Mouse (Mus musculus): Measurements from ENCODE around the gene Prpsap1.

The Prpsap1 gene

DNA sequence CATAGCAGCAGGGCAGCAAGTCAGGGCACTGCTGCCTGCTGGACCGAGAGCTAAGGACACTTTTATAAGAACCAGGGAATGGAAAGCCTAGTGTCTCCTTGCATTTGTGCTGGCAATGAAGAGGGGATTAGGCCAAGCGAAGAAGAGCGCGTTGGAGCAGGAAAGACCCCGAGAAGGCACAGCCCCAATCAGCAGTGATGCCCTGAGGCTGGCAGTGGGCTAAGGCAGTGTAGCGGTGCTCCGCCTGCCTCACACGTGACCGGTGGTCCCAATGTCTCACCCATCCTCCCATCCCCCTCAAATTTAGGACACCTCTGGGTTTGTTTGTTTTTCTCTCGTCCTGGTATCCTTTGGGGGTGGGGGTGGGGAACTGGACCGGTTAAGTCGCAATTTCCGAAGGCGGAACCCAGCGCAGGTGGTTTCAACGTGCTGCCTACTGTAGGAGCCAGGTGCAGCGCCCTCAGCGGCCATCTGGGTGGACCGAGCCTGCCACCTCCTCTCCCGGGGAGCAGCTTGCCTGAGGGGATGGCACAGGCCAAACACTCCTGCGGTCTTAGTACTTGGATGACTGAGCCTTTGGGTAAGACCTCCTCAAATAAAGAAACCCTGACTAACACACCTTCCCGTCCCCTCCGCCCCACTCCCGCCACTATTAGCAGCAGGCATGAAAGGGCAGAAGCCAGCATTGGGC is 21.5 kb upstream of the Prpsap1 start:
- in situ Hi-C loops (cut with MboI, MseI), result no loop called here

DNA sequence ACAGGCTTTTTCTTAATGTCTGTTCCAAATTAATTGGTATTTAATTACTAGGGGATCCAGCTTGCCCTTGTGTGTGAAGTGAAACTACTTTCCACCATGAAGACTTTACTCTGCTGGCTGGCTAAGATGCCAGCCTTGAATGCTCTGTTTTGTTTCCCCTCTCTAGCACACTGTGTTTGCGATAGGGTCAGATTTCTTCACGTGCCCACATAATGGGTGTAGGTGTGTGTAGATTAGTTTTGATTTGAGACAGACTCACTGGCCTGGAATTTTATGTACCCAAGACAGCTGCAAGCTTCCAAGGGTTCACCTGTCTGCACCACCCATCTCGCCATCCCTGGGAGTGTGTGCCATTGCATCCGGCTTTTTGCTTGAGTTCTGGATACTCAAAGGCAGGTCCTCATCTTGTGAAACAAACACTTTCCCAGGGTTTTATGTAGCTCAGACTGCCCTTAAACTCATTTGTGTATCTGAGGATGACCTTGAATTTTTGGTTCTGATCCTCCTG is 19.6 kb upstream of the Prpsap1 start:
- in situ Hi-C loops (cut with MboI, MseI), result no loop called here

DNA sequence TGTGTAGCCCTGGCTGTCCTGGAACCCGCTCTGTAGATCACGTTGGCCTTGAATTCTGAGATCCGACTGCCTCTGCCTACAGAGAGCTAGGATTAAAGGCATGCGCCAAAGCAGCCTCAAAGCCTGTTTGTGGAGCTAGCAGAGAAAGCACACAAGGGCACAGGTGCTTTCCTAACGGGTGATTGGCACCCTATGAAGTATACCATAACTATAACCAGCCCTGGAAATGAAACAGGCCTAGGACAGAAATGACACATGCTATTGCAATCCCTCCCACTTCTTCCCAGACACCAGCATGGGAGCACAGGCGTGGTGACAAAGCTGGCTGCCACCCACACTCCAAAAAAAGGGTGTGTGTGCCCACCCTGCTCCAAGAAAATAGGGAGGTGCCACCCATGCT is 19.0 kb upstream of the Prpsap1 start:
- in situ Hi-C loops (cut with MboI, MseI), result no loop called here

DNA sequence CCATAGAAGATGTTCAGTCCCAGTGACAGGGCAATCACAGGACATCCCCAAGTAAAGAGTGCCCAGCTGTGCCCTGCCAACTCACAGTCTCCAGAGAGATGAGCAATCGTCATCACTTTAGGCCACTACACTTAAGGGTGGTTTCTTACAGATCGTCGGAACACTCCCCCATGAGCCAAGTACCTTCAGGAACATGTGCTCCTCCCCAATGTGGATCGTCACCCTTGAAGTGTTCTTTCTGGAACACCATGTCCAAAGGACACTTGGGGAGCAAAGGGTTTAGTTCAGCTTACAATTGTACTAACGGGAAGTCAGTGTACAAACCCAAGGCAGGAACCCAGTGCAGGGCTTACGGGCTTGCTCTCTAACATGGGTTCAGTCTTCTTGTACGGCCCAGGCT is 18.2 kb upstream of the Prpsap1 start:
- in situ Hi-C loops (cut with MboI, MseI), result no loop called here

DNA sequence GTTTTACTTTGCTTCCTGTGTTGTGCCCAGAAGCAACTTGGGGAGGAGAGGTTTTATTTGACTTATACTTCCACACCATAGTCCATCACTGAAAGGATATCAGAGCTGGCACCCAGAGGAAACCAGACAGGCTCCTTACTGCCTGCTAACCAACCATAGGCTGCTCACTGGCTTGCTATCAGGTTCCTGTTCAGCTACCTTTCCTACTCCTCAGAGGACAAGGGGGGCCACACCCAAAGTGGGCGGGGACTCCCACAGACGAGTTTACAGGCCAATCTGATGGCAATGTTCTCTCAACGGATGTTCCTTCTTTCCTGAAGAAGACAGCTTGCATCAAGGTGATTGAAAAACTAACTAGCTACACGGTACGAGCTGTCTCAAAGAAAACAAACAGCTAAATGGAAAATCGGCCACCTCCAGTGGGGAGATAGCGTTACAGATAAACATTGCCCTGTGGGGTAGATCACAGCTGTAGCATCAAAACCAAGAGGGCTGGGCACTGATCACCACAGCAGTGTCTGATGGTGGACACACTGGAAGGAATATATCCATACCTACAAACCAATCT is 17.4 kb upstream of the Prpsap1 start:
- in situ Hi-C loops (cut with MboI, MseI), result no loop called here

DNA sequence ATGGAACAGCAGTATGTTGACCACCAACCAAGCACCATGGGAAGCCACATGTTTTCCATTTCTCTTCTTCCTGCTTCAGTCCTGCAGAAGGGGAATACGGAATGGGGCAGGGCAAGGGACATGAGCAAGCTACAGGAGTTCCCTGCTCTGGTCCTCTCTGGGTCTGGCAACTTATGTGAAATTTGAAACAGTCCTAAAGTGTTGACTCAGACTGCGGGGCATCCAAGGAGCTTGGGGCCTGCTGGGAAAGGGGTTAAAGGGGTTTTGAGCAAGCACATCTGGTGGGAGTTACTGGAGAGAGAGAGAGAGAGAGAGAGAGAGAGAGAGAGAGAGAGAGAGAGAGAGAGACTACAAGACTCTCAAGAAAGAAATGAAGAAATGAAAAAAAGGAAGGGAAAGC is 14.7 kb upstream of the Prpsap1 start:
- in situ Hi-C loops (cut with MboI, MseI), result no loop called here

DNA sequence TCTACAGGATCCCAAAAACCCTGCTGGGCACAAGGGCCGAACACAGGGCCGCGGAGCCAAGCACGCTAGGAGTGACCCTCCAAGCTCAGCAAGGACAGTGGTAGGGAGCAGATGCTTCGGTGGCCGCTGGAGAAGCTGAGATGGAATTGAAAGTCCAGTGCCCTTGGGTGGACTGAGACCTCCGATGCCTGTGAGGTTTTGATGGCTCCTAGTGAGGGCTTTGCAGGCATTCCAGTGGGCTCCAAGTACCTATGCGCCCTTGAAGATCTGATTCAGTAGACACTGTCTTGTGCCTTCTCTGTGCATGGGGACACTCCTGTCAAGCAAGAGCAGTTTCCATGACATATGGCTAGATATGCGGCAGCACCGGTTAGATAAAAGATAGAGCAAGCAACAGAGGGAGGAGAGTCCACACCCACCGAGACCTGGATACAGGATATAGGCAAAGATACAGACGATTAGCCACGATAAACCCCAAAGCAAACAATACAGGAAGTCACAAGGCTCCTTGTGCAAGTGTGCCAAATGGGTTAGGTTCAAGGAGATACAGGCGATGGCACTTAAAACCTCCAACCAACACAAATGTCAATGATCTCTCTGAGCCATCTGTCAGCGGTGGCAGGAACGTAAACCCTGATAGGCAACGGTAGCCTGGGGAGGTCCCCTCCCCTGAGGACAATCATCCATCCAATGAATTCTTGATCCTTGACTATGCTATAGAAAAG is 12.3 kb upstream of the Prpsap1 start:
- in situ Hi-C loops (cut with MboI, MseI), result no loop called here

DNA sequence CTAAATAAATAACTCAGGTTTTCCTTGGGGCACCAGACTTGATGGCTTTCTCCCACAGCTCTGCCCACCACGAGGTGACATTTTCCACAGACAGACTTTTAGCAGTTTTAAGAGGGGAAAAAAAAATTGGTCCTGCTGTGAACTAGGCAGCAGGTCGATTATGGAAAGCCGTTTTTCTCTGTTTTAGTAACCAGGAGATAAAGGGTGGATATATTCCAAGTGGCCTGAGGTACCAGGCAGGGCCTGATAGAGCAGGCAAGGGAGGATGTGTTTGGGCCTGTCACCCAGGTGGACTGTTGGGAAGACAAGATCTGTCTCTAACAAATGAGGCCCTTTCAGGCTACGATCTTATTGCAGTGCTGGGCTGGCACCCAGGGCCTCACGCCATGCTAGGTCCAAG is 11.6 kb upstream of the Prpsap1 start:
- in situ Hi-C loops (cut with MboI, MseI), result no loop called here

DNA sequence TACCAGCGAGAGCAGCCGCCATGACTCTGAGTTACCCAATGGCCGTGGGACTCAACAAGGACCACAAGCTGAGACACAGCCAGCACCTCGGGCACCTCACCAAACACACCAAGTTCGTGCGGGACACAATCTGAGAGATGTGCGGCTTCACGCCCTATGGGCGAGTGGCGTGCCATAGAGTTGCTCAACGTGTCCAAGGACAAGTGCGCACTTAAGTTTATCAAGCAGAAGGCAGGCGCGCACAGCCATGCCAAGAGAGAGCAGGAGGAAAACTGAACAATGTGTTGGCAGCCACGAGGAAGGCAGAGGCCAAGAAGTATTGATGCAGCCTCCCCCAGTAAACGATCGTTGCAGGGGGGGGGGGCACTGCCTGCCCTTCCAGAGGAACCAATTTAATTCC is 10.5 kb upstream of the Prpsap1 start:
- in situ Hi-C loops (cut with MboI, MseI), result no loop called here

DNA sequence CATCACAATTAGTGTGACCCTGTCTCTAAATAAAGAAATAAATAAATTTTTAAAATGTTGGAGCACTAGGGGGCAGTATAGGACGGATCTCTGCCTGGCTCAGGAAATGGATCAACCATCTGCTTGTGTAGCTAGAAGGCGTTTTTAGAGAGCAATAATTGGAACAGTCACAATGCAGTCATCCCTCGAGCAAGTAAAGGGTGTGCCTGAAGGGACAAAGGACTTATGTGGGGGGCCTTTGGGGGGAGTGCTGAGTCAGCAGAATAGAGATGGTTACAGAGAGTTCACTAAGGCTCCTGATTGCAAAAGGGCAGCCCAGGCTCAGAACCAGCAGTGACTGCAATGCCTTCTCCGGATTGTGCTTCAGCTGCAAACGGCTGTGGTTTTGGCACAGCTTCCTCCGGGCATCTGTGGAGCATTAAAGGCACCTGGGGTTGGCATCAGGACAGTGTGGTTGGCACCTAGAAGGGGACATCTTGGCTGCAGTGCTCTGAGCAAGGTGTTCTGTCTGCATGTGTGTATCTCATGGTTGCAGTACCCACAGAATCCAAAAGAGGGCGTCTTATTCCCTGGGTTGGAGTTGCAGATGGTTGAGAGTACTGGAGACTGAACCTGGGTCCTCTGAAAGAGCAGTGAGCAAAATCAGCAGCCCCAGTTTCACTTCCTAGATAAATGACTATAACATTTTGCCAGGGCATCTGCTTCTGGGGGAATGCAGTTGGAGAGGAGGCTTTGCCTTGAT is 7.2 kb upstream of the Prpsap1 start:
- in situ Hi-C loops (cut with MboI, MseI), result no loop called here

DNA sequence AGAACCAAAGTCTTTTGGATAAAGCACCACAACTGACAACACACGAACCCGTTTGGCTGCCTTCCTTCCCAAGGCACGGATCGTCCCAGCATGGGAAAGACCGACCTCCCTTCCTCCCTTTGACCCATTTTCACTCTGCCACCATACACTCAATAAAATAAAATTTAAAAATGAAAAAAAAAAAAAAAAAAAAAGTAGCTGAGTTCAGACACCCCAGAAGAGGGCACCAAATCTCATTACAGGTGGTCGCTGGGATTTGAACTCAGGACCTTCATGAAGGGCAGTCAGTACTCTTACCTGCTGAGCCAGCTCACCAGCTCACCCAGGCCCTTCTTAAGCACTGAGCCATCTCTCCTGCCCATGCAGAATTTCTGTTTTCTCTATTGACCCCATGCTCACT is 5.0 kb upstream of the Prpsap1 start:
- in situ Hi-C loops (cut with MboI, MseI), result no loop called here

DNA sequence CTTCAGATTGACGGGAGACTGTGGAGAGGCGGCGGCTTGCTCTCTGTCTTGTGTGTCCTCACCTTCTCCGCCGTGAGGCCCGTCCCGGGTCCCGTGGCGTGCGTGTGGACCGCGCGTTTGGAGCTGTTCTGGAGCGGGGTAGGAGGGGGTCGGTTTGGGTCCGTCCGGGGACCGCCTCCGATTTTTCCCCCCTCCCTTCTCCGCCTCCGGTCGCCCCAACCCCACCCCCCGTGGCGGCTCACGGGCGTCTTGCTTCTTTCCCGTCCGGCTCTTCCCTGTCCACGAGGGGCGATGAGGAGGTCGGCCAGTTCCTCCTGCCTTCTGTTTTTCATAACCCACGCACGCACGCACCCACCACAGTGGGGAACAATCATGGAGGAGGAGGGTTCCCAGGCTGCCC is 4.6 kb upstream of the Prpsap1 start:
- in situ Hi-C loops (cut with MboI, MseI), result no loop called here

DNA sequence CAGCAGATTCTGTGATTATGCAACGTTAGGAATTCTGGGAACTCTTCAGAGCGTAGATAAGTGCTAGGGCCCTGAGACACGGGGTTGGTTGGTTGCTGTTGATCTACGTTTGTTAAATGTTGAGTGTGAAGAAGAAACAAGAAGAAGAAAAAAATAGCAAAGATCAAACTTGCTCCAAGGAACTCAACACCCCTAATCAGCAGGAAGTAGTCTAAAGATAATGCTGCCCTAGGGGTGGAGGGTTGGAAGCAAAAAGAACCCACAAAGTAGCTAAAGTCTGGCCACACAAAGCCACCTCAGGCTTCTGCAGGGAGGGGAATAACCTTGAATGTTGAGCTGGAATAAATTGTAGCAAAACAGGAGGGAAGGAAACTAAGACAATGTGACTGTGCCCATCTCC is 3.3 kb upstream of the Prpsap1 start:
- in situ Hi-C loops (cut with MboI, MseI), result no loop called here

DNA sequence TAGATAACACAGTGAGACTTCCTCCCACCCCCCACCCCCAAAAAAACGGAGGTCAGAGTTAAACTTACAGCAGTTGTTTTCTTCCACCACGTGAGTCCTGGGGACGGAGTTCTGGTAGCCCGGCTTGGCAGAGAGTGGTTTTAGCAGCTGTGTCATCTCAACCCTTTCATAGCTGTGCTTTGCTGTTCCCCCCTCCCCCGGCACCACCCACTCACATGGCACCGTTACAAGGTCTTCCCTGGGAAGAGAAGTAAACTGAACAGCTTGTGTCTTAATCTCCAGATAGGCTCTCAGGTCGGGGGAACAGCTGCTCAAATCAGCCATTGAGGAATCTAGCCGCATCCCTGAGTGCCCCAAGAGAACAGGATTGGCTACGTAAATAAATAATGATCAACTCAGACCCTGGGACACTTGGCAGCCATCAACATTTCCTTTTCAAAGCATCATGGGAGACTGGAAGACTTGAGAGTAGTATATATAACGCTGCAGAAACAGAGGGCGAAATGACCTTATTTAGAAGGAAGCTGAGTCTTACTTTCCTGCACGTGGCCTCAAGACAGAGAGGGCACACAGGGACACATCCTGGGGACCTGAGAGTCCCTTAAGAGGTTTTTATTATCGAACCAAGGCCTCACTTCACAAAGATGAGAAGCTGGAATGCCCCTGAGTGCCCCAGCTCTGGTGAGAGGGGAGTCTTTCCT is 622 bp upstream of the Prpsap1 start:
- in situ Hi-C loops (cut with MboI, MseI), result loop anchor here (5.0 kb wide), 1 partner anchor 38 kb away; the partner anchor contains the start of gene Sphk1

DNA sequence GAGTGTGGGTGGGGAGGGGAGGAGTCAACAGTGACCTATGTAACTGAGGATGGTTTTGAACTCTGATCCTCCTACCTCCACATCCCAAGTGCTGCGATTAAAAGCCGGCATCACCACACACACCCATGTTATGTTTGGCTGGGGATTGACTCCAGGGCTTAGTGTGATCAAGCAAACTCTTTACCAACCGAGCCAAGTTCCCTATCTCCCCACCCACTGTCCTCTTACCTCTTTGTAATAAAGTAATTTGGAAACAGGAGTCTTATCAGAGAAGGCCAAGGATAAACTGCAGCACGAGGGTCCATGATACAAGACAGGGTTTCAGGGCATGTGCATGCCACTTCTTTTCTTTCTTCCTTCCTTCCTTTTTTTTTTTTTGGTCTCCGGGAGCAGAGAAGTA is 811 bp downstream of the Prpsap1 start:
- in situ Hi-C loops (cut with MboI, MseI), result loop anchor here (5.0 kb wide), 1 partner anchor 39 kb away; the partner anchor contains the start of gene Sphk1

DNA sequence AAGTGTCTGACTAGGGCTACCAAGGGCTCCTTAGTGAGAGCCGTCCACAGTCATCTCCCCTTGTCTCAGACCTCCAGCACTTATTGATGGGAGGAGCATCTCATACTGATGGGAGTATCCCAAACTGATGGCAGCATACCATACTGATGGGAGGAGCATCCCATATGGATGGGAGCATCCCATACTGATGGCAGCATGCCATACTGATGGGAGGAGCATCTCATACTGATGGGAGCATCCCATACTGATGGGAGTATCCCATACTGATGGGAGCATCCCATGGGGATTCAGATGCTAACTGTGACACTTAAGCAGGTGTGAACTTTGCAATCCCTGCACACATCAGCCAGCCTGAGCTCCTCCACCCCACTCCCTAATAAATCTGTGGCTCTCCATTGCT is 1.5 kb downstream of the Prpsap1 start:
- in situ Hi-C loops (cut with MboI, MseI), result loop anchor here (5.0 kb wide), 1 partner anchor 40 kb away; the partner anchor contains the start of gene Sphk1

DNA sequence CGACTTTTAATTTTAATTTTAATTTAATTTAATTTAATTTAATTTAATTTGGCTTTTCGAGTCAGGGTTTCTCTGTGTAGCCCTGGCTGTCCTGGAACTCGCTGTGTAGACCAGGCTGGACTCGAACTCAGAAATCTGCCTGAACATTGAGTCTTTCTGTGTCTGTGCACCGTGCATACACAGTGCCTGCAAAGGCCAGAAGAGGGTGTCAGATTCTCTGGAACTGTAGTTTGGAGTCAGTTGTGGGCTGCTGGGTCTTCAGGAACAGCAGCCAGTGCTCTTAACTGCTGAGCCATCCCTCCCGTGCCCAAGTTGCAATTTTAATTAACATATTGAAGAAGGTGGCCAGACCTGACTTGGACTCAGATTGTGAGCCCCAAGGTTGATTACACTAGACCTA is 2.7 kb downstream of the Prpsap1 start:
- in situ Hi-C loops (cut with MboI, MseI), result loop anchor here (5.0 kb wide), 1 partner anchor 41 kb away; the partner anchor contains the start of gene Sphk1

DNA sequence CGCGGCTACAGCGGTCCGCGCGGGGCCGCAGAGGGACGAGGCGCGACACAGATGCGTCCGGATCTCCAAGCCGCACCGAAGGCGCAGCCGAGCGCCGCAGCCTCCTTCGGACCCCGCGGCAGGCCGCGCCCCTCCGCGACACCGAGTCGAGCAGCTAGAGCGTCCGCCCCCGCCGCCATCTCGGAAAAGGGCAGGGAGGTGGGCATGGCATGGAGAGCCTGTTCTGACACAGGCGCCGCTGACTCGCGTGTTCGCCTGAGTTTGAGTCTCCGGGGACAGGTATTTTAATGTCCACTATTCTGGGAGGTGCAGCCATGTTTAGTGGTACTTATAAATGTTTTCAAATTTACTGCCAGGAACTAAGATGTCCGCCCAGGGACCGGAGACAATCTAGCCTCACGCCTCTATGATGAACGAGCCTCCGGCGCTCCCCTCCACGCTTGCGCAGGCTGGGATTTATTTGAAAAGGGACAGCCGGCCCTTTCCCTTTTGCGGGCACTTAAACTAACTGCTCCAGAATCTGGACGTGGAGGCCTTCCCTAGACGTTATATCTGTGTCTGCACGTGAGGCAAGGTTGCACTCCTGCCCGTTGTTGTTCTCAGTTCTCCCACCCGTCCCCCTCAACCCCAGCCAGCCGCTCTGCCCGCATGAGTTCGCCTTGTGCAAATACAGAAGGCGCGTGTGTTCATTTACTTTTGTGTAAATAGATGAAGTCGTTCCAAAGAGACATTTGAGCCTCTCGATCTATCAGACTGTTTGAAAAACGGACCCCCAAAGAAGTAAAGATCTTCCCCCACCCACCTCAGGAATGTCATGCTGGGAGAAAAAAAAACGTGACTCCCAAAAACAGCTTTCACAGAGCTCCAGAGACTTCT is 3.5 kb downstream of the Prpsap1 start:
- in situ Hi-C loops (cut with MboI, MseI), result loop anchor here (5.0 kb wide), 1 partner anchor 42 kb away; the partner anchor contains the start of gene Sphk1

DNA sequence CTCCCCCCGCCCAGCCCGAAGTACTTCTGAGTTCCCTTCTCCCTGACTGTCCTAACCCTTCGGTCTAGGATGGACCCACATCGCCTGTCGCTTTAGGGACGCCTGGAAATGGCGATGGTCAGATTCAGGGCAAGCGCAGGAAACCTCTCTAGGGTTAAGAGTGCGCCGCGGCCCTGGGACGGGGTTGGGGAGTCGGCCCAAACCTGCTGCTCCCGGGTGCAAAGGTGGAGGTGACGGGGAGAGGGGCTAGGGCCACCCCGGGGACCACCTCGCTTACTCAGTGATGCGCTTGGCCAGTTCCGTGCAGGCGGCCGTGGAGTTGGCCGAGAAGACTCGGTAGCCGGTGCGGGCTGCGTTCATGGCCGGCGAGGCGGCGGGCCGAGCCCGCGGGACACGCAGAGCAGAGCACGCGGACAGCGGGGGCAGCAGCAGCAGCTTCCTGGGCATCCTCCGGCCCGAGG is 4.2 kb downstream of the Prpsap1 start:
- in situ Hi-C loops (cut with MboI, MseI), result loop anchor here (5.0 kb wide), 1 partner anchor 42 kb away; the partner anchor contains the start of gene Sphk1

Data from T-helper 1 cell (primary cell).